Mouse (Mus musculus) heart, embryonic 10.5 days (tissue): ENCODE measurements at regions not wholly inside any gene's neighbourhood (a gene's known extent, or its start where the extent isn't known, plus 50 kb on each side); places are given as distances from the start of the nearest gene placed in this dataset.
A peak's percentile ranks its signal among the peaks of the same experiment; 100 is the strongest.

Source experiments
- DNase-seq: peaks from one replicate; pipeline ENCODE4 v3.0.0-alpha.2; 2017; ENCODE audit warnings: low spot score
- H3K27ac ChIP-seq: fragments of 300-500 bp; sonication (generic); 2 replicates; pipeline ENCODE4 v1.5.1; 2016; ENCODE audit warnings: mild to moderate bottlenecking
- H3K27me3 ChIP-seq: fragments of 300-500 bp; sonication (generic); 2 replicates; pipeline ENCODE4 v1.6.1; 2016; ENCODE audit warnings: mild to moderate bottlenecking; ENCODE audit not compliant: poor library complexity, insufficient read depth, severe bottlenecking
- H3K36me3 ChIP-seq: fragments of 300-500 bp; sonication (generic); 2 replicates; pipeline ENCODE4 v1.6.1; 2016; ENCODE audit warnings: mild to moderate bottlenecking, moderate library complexity
- H3K4me1 ChIP-seq: fragments of 300-500 bp; sonication (generic); 2 replicates; pipeline ENCODE4 v1.6.1; 2016; ENCODE audit warnings: mild to moderate bottlenecking
- H3K4me3 ChIP-seq: fragments of 300-500 bp; sonication (generic); 2 replicates; pipeline ENCODE4 v1.5.1; 2016; ENCODE audit warnings: mild to moderate bottlenecking, moderate library complexity
- H3K9me3 ChIP-seq: fragments of 300-500 bp; sonication (generic); 2 replicates; pipeline ENCODE4 v1.6.1; 2016; ENCODE audit warnings: mild to moderate bottlenecking, moderate library complexity
- WGBS: fragments of 180-500 bp; shearing (Covaris S2); methylation state at CpG from one replicate; pipeline ENCODE4 v1.1.7; 2016; 5-methylcytosine and 5-hydroxymethylcytosine counted together

DNA sequence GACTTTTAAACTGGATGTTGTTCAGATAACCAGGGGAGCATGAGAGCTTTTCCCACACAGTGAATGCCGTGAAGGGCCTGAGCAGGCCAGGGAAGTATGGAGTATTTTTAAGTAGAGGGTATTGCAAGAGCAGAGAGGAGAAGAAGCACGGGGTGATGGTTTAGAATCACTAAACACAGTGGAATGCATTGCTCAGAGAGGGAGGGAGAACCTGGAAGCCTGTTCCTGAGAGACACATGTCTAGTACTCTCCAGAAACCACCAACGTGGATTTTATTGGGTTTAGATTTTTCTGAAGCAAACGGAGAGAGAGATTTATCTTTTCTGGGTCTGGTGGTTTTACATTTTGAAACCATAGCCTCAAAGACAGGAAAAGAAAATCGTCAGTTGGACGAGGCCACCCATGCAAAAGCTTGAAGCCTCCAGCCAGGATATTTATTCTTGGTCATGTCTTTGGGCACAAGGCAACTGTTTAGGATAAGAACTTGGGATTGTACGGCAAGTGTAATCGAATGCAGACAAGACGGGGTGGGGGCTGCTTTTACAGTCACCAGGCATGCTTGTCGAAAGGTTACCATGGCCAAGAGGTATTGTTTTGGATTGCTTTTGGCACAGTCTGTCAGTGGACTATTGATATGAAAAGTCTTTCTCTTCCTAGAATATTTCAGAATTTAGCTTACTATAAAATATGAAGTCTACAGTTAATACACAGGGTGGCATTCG is 306.2 kb downstream of the Sorl1 start:
- Histone ChIP-seq H3K36me3 (no peaks in the 10 kb centered on the region), H3K27ac (no peak overlapping the region), H3K4me3 (no peak overlapping the region), H3K27me3 (no peaks in the 10 kb centered on the region), H3K9me3 (no peaks in the 10 kb centered on the region), H3K4me1 (no peaks in the 10 kb centered on the region)
- no peak for DNase-seq
- 67% methylated on average over 11 of the region's 11 CpGs for whole genome bisulfite sequencing

DNA sequence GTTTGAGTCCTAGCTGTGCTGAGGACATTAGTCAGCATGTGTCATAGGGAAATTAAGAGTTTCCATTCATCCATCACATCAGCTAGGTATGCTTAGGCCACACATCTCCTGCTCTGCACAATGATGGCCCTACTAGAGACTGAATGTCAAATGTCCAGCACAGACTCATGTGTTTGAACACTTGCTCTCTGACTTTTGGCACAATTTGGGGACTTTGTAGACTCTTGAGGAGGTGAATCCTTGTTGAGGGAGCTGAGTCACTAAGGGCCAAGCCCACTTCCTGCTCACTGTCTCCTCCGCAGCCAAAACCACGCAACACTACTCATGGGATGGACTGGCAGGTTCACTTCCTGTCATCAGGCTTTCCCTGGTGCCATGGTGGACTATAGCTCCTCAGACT is 308.2 kb downstream of the Sorl1 start:
- Histone ChIP-seq H3K27me3 (no peaks in the 10 kb centered on the region), H3K9me3 (no peaks in the 10 kb centered on the region), H3K36me3 (no peaks in the 10 kb centered on the region), H3K4me3 (no peak overlapping the region), H3K4me1 (no peaks in the 10 kb centered on the region), H3K27ac (no peak overlapping the region)
- DNase-seq = no peak
- WGBS = 85% methylated on average over 2 of the region's 2 CpGs

DNA sequence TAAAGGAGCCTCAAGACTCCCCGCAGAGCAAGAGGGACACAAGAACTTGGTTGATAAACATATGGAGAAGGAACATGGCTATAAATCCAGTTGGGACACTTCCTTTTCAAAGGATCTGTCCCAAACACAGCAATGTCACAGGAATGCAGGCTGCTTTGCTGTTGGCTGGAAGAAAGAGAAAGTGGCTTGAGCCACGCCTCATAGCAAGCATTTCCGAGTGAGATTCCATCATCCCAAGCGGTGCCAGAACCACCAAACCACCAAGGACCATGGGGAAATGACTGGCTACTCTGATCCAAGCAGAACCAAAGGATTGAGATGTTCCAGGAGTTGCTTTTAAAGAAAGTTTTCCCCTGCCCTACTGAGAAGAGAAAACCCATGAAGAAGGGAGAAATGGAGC is 314.8 kb downstream of the Sorl1 start:
- no peak overlapping the region for H3K4me3 ChIP-seq
- no peaks in the 10 kb centered on the region for H3K36me3 ChIP-seq
- H3K27me3 ChIP-seq = no peaks in the 10 kb centered on the region
- no peak for DNase-seq
- H3K9me3 ChIP-seq = no peaks in the 10 kb centered on the region
- 70% methylated on average over 4 of the region's 4 CpGs for WGBS
- no peak overlapping the region for H3K27ac ChIP-seq
- peaks cover 18% of the 10 kb centered on the region for H3K4me1 ChIP-seq

DNA sequence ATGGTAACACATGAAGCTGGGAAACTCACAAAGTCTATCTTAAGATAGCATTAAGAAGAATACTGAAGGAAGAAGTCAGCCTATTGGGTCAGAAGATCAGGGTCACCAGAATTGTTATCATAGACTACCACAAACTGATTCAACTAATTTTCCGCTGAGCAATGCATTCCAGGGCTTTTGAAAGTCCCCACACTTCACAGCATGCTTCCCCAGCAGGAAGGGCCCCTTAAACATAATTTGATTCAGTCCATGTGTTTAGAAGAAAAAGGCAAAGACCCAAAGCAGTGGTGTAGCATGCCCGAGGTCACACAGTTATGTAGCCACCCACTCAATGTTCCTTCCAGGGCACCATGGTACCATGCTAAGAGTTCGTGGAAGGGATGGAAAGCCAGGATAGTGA is 315.3 kb downstream of the Sorl1 start:
- Histone ChIP-seq H3K27ac (no peak overlapping the region), H3K9me3 (no peaks in the 10 kb centered on the region), H3K27me3 (no peaks in the 10 kb centered on the region), H3K36me3 (no peaks in the 10 kb centered on the region), H3K4me1 (peaks cover 20% of the 10 kb centered on the region), H3K4me3 (no peak overlapping the region)
- no peak for DNase-seq
- WGBS = 78% methylated on average over 3 of the region's 3 CpGs

DNA sequence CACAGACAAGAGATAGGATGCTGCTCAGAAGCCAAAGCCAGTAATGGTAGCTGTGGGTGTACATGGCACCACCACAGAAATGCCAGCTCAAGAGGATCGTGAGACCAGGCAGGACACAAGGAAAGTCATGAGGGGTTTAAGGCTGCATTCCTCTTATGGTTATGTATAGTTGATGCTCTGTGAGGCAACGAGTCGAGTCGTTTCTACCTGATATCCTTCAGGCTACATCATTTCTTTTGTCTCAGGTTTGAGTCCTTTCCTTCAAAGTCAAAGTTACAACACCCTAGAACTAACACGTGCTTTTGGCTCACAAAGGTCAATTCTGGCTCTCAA is 317.8 kb downstream of the Sorl1 start:
- Histone ChIP-seq H3K36me3 (no peaks in the 10 kb centered on the region), H3K9me3 (no peaks in the 10 kb centered on the region), H3K4me1 (peaks cover 20% of the 10 kb centered on the region), H3K27ac (peak overlapping the region; percentile 69; the same call in 1 of the 2 replicates), H3K4me3 (no peak overlapping the region), H3K27me3 (no peaks in the 10 kb centered on the region)
- 84% methylated on average over 5 of the region's 5 CpGs for WGBS
- DNase-seq = no peak

DNA sequence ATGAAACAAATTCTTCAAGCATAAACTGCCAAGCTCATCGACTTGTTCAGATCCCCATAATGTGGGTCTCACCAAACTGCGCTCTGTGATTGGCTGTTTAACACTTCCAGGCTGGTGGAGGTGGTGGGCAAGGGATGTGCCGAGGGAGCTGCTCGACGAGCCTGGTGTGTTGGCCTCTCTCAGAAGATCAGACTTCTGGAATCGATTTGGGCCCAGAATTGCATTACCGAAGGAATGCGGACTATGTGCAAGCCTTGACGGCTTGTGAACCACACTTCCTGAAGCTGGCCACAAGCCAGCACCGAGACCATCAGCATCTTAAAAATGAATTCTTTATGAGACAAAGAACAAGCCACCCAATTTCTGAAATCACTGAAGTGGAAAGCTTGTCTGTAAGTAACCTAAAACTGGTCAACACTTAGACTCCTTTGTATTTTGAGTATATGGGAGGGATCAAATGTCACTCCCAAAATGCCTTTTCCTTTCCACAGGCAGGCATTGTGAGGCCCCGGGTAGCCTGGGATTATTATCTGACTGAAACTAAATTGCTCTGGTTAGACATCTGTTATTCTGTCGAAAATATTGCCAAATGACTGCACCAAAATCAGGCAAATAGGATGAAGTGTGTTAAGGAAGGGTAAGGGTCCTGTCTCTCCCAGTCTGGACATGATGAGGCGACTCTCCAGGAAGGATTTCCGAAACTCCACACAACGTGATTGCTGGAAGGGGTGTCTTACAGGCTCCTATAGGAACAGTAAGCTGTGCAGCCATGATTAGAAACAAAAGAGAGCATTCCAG is 318.4 kb downstream of the Sorl1 start:
- DNase-seq = peak; percentile 76

DNA sequence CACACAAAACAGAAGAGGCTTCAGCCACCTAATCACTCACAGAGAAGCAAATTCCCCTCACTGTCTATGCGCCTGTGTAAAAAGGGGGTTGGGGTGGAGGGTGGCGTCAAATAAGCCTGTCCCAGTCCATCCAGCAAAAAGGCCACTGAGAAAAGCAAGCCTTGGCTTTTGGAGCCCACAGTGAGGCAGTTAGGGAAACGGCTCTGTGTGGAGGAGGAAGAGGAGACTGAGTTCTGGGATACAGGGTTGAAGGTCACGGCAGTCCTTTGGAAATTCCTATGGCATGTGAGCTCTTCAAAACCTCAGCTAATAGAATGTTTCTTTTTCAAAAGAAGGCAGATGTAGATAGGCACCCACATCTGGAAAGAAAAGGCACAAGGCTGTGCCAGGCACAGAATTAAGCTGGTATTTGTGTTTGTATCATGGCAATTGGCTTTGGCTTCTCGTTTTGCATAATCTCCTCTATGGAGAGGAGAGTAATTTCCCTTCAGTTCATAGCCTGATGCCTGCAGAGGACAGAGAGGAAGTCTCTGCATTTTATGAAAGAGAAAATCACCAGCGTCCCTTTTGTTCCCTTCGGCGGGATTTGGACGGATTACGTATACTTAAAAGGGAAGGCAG is 319.3 kb downstream of the Sorl1 start:
- no peak for DNase-seq
- Histone ChIP-seq H3K27me3 (no peaks in the 10 kb centered on the region), H3K36me3 (no peaks in the 10 kb centered on the region), H3K27ac (peak overlapping the region; percentile 81), H3K4me1 (peaks cover 20% of the 10 kb centered on the region), H3K9me3 (no peaks in the 10 kb centered on the region), H3K4me3 (no peak overlapping the region)
- WGBS = 62% methylated on average over 10 of the region's 10 CpGs

More for the DNA sequence above, 318.4 kb downstream of the Sorl1 start:
- no peak overlapping the region for H3K4me3 ChIP-seq
- 46% methylated on average over 15 of the region's 15 CpGs for WGBS
- H3K27me3 ChIP-seq = no peaks in the 10 kb centered on the region
- H3K36me3 ChIP-seq = no peaks in the 10 kb centered on the region
- H3K27ac ChIP-seq = peak overlapping the region; percentile 69
- H3K4me1 ChIP-seq = peaks cover 20% of the 10 kb centered on the region
- no peaks in the 10 kb centered on the region for H3K9me3 ChIP-seq

DNA sequence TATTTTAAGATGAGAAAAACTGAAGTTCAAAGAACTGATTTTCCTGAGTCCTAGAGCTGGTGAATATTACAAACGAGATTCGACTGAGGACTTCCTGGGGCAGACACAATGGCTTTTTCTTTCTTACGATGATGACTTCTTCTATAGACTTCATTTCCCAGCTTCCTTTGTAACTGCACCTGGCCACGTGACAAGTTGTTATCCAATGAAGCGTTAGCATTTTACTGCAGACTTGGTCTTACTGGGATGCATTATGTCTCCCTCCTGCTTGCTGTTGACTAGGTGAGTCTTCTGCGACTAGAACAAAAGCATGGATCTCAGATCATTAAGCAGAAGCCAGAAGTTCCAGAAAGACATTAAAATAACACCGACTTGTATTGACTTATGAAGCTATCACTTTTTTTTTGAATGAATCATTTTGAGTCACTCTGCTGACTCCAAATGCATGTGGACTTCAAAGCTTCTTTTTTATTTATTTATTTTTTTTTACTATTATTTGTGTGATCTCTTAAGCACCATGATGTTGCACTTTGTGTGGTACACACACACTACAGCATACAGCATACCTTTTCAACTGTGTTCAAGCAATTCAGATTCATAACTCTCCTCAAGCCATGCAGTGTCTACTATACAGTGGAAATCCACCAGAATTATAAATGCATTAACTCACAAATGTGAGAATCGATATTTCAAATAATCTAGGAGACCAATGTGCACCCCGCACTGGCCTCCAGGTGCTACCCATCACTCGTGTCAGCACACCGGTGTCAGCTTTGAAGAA is 320.2 kb downstream of the Sorl1 start:
- H3K27ac ChIP-seq = no peak overlapping the region
- 78% methylated on average over 11 of the region's 11 CpGs for WGBS

DNA sequence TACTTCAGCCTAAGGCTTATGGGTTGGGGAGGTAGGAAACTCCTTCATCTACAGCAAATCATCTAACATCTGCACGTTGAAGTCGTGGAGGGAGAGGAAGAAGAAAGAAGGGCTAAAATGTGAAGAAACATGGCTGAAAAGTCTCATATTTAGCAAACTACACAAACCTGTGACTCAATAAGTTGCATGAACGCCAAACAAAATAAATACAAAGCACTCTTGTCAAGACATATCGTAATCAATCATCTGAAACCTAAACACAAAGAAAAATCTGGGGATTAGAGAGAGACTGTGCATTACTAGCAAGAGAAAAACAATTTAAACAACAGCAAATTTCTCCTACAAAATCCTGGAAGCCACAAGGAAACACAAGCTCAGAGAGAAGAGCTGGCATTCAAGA is 322.7 kb downstream of the Sorl1 start:
- Histone ChIP-seq H3K27me3 (no peaks in the 10 kb centered on the region), H3K4me3 (no peak overlapping the region), H3K4me1 (peaks cover 20% of the 10 kb centered on the region), H3K36me3 (no peaks in the 10 kb centered on the region), H3K27ac (no peak overlapping the region), H3K9me3 (no peaks in the 10 kb centered on the region)
- WGBS = 82% methylated on average over 4 of the region's 4 CpGs
- DNase-seq = no peak

More for the DNA sequence above, 320.2 kb downstream of the Sorl1 start:
- Histone ChIP-seq H3K9me3 (no peaks in the 10 kb centered on the region), H3K4me1 (peaks cover 20% of the 10 kb centered on the region), H3K27me3 (no peaks in the 10 kb centered on the region), H3K4me3 (no peak overlapping the region), H3K36me3 (no peaks in the 10 kb centered on the region)
- no peak for DNase-seq

DNA sequence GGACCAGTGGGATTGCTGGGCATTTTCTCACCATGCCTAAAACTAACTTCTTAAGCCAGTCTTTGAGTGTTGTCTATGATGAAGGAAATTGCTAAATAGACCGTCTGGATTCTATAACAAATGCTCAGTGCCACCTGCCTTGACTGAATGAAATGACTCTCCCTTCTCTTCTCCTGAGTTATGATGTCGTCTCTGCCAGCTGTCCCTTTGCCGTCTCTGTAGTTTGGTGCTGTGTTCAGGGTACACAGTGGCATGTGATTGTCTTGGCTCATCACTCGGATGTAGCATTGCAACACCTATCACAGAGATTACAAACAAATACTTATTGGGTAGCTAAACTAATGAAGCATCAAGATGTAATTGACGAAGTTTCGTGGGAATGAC is 331.3 kb downstream of the Sorl1 start:
- Histone ChIP-seq H3K27me3 (peaks cover 3% of the 10 kb centered on the region; the same call in 1 of the 2 replicates), H3K36me3 (no peaks in the 10 kb centered on the region)

DNA sequence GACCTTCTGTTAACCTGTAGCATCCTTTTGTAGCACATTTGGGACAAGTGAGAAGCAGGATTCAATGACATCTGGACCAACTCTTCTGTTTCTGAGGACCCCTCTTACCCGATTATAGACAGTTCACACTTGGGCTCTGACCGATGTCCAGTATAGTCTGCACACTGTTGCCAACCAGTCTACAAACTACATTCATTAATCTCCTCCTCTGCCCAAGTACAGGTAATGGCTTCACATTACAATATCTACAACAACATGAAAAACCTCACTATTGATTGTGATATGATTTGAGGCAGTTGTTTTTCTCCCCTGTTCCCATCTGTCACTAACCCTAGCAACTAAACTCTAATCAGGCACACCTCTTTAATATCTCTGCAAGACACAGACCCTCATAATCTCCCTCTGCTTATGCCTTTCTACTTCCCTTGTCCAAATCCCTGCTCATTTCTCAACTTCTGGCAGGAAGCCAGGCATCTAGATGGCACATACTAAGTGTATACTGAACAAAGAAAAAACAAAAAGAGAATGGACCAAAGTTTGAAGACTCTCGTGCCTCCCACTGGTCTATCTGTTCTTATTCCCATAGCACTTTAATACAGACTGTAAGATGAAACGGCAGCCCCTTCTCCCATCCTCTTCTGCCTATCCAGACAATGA is 331.8 kb downstream of the Sorl1 start:
- DNase-seq = no peak
- no peaks in the 10 kb centered on the region for H3K9me3 ChIP-seq
- H3K4me3 ChIP-seq = no peak overlapping the region
- H3K4me1 ChIP-seq = 0 out of 2 replicates have a peak, but pooled peaks cover 5% of the 10 kb centered on the region
- peaks cover 3% of the 10 kb centered on the region; the same call in 1 of the 2 replicates for H3K27me3 ChIP-seq
- H3K36me3 ChIP-seq = no peaks in the 10 kb centered on the region
- H3K27ac ChIP-seq = no peak overlapping the region
- 84% methylated on average over 4 of the region's 4 CpGs for WGBS

More for the DNA sequence above, 331.3 kb downstream of the Sorl1 start:
- H3K4me3 ChIP-seq = no peak overlapping the region
- DNase-seq = no peak
- H3K9me3 ChIP-seq = no peaks in the 10 kb centered on the region
- 0 out of 2 replicates have a peak, but pooled peaks cover 5% of the 10 kb centered on the region for H3K4me1 ChIP-seq
- no peak overlapping the region for H3K27ac ChIP-seq
- WGBS = 83% methylated on average over 6 of the region's 6 CpGs

DNA sequence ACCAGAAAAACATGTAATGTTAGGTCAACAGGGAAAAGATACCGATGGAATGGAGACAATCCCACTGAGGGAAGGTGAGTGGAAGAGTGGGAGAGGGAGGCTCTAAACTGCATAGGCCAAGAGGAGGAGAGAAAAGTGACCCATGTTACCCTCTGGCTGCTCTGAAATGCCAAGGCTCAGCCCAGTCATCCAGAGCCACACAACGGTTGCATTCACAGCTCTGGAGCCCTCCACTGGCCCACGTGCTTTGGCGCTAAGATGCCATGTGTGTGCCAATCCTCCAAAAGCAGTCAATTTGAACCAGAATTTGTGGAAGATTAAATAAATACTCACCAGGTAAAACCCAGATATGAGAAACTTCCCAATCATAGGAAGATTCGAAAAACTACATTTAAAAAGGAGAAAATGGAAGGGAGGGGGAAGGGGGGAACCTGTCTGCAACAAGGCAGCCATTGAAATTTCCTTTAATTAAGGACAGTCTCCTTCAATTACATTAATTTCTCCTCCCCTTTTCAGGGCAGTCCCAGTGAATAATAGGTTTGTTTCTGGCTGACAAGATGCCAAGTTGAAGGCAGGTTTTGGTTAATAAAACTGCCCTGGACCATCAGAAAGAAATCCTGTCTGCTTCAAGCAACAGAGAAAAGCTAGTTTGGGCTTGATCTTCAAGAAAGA is 332.5 kb downstream of the Sorl1 start:
- WGBS = 80% methylated on average over 5 of the region's 5 CpGs

More for the DNA sequence above, 332.5 kb downstream of the Sorl1 start:
- Histone ChIP-seq H3K27ac (no peak overlapping the region), H3K4me1 (0 out of 2 replicates have a peak, but pooled peaks cover 5% of the 10 kb centered on the region), H3K27me3 (peaks cover 3% of the 10 kb centered on the region; the same call in 1 of the 2 replicates), H3K9me3 (no peaks in the 10 kb centered on the region), H3K4me3 (no peak overlapping the region), H3K36me3 (no peaks in the 10 kb centered on the region)
- no peak for DNase-seq
